Mouse (Mus musculus): ENCODE data around the gene Ankrd34c.

GRCm38 (mm10) chr9:89705197-89705533, 33.1 kb downstream of the Ankrd34c start:
- TF ChIP-seq CTCF (IDR thresholded peaks at IDR 0.05; ENCODE audit: extremely low read depth, insufficient read depth, insufficient read length, insufficient replicate concordance), result no peak
- no peak for TF ChIP-seq POLR2A (IDR thresholded peaks at IDR 0.05; ENCODE audit: low read depth, low read length)
